15 mouse cellular contexts compared by ENCODE assay signal in the genomic region with DNA sequence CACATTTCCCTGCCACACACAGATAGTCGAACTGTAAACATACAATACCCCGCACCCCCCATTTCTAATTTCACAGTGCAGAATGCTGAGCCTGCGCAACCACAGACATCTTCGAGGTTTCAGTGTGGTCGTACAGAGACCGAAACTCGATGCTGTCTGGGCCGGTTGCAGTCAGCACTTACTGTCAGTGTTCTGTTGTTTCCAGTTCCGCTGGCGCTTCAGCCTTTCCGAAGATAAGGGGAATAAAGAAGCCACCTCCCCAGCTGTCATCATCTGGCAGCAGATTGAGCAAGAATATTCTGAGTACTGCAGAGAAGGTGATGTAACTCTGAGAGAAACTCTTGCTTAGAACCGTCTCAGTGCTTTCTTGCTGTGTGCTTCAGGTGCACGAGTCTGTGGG. TPM values are rescaled to one million over a fixed set of nuclear protein-coding genes. Genes with fewer than 3 reads are reported as not detected.
DNase-seq lines count a peak whose midpoint lies in the region; ATAC-seq lines count a peak whose summit lies in the region.
"Had no signal": no experiment of that assay in that cellular context is flagged by ENCODE, and none has a peak within 500 bp of the region (broad histone marks: within the 10 kb centered on the region; RNA-seq: fewer than 3 reads in every experiment).

No protein-coding gene starts in this region.

- no peak for ATAC-seq in embryonic facial prominence, embryonic 14.5 days (ENCODE audit: low read depth)
- ATAC-seq in kidney, embryonic 15.5 days (replicated peaks; ENCODE audit: low FRiP score), result no peak
- ATAC-seq in erythroid progenitor cell, adult 5-6 weeks (replicated peaks; ENCODE audit: low FRiP score, poor library complexity, severe bottlenecking), result no peak
- ATAC-seq: forebrain, postnatal 0 days had no signal

- no peak overlapping the region for H3K4me2 ChIP-seq in embryonic facial prominence, embryonic 14.5 days (ENCODE audit: low read depth, low read length)
- no peak overlapping the region for H3K4me2 ChIP-seq in kidney, embryonic 15.5 days
- H3K4me2 ChIP-seq: hindbrain, embryonic 13.5 days; neural tube, embryonic 13.5 days had no signal

- no peak overlapping the region for H3K27ac ChIP-seq in embryonic facial prominence, embryonic 14.5 days (replicated peaks; ENCODE audit: low read depth, low read length)
- no peak overlapping the region for H3K27ac ChIP-seq in embryonic facial prominence, embryonic 10.5 days (replicated peaks)
- H3K27ac ChIP-seq in kidney, embryonic 15.5 days, result no peak overlapping the region
- H3K27ac ChIP-seq: hindbrain, embryonic 13.5 days; neural tube, embryonic 13.5 days had no signal

- 58% methylated on average over 13 of the region's 13 CpGs for WGBS in embryonic facial prominence, embryonic 14.5 days
- 71% methylated on average over 13 of the region's 13 CpGs for WGBS in embryonic facial prominence, embryonic 10.5 days
- 65% methylated on average over 13 of the region's 13 CpGs for WGBS in kidney, embryonic 15.5 days

- peaks cover 13% of the 10 kb centered on the region for H3K4me1 ChIP-seq in embryonic facial prominence, embryonic 14.5 days (ENCODE audit: control insufficient read depth, insufficient read depth, low read length)
- peaks cover 38% of the 10 kb centered on the region for H3K4me1 ChIP-seq in embryonic facial prominence, embryonic 10.5 days
- peaks cover 36% of the 10 kb centered on the region for H3K4me1 ChIP-seq in kidney, embryonic 15.5 days

- H3K4me3 ChIP-seq in embryonic facial prominence, embryonic 14.5 days (ENCODE audit: low read depth, low read length), result no peak overlapping the region
- H3K4me3 ChIP-seq in embryonic facial prominence, embryonic 10.5 days, result no peak overlapping the region
- no peak overlapping the region for H3K4me3 ChIP-seq in kidney, embryonic 15.5 days (replicated peaks)
- H3K4me3 ChIP-seq: hindbrain, embryonic 13.5 days; neural tube, embryonic 13.5 days had no signal

- H3K9ac ChIP-seq in embryonic facial prominence, embryonic 14.5 days (ENCODE audit: low read depth, low read length), result no peak overlapping the region
- H3K9ac ChIP-seq in kidney, embryonic 15.5 days, result no peak overlapping the region
- H3K9ac ChIP-seq: forebrain, postnatal 0 days; hindbrain, embryonic 13.5 days; neural tube, embryonic 13.5 days had no signal

- H3K9me3 ChIP-seq in embryonic facial prominence, embryonic 14.5 days (ENCODE audit: control insufficient read depth, low read length), result no peaks in the 10 kb centered on the region
- H3K9me3 ChIP-seq in embryonic facial prominence, embryonic 10.5 days, result no peaks in the 10 kb centered on the region
- no peaks in the 10 kb centered on the region for H3K9me3 ChIP-seq in kidney, embryonic 15.5 days (replicated peaks)
- H3K9me3 ChIP-seq: hindbrain, embryonic 13.5 days; neural tube, embryonic 13.5 days had no signal

- peak; percentile 44 for DNase-seq in embryonic facial prominence, embryonic 14.5 days (ENCODE audit: low spot score)
- no peak for DNase-seq in embryonic facial prominence, embryonic 10.5 days (ENCODE audit: low spot score)
- DNase-seq in NIH3T3 (ENCODE audit: low read depth) (peak; percentile 62), liver (peak; percentile 33)
- peak; percentile 45 for DNase-seq in lung, postnatal 25 days (ENCODE audit: low spot score)
- DNase-seq in embryo, embryonic 10 days (ENCODE audit: low spot score), result no peak
- DNase-seq: adrenal gland, postnatal 25 days; embryo, embryonic 11 days; forebrain, postnatal 0 days had no signal

- peaks cover 20% of the 10 kb centered on the region for H3K27me3 ChIP-seq in embryonic facial prominence, embryonic 14.5 days (replicated peaks; ENCODE audit: control insufficient read depth, insufficient read depth, low read length)
- peaks cover 48% of the 10 kb centered on the region for H3K27me3 ChIP-seq in embryonic facial prominence, embryonic 10.5 days (replicated peaks; ENCODE audit: low read depth, poor library complexity, severe bottlenecking)
- peaks cover 15% of the 10 kb centered on the region for H3K27me3 ChIP-seq in kidney, embryonic 15.5 days

- peaks cover 8% of the 10 kb centered on the region; the same call in 1 of the 2 replicates for H3K36me3 ChIP-seq in embryonic facial prominence, embryonic 14.5 days (ENCODE audit: control insufficient read depth, insufficient read depth, low read length)
- H3K36me3 ChIP-seq in embryonic facial prominence, embryonic 10.5 days (replicated peaks), result peaks cover 11% of the 10 kb centered on the region
- peaks cover 16% of the 10 kb centered on the region for H3K36me3 ChIP-seq in kidney, embryonic 15.5 days

RNA-seq across cellular contexts. Expression of a gene that starts 2.1 kb away (rescaled TPM):
- polyA plus RNA-seq in embryonic facial prominence, embryonic 14.5 days (2014; fragmentation: Nextera tagmentation; extraction: Ambion mirVana), result 5.8 and 7.3 TPM in 2 replicates
- 3.4 and 4.7 TPM in 2 replicates for polyA plus RNA-seq in embryonic facial prominence, embryonic 10.5 days (2016; fragmentation: Nextera tagmentation; extraction: Ambion mirVana)
- 4.1 and 5.5 TPM in 2 replicates for polyA plus RNA-seq in kidney, embryonic 15.5 days (2015; fragmentation: Nextera tagmentation; extraction: Ambion mirVana)
- 1.1 and 1.7 TPM in 2 replicates for total RNA-seq in erythroid progenitor cell, adult 5-6 weeks (2015; ENCODE audit: low replicate concordance)
- total RNA-seq in erythroid progenitor cell, adult 5-6 weeks (2017; ENCODE audit: low replicate concordance), result 0.76 and 1.4 TPM in 2 replicates

RNA-seq across cellular contexts. Expression of a gene that starts 2.2 kb away (rescaled TPM):
- 5.2 and 6.9 TPM in 2 replicates for polyA plus RNA-seq in embryonic facial prominence, embryonic 14.5 days (2014; fragmentation: Nextera tagmentation; extraction: Ambion mirVana)
- 1.8 and 1.9 TPM in 2 replicates for polyA plus RNA-seq in embryonic facial prominence, embryonic 10.5 days (2016; fragmentation: Nextera tagmentation; extraction: Ambion mirVana)
- polyA plus RNA-seq in kidney, embryonic 15.5 days (2015; fragmentation: Nextera tagmentation; extraction: Ambion mirVana), result 2.4 and 2.9 TPM in 2 replicates
- 1.8 and 2.1 TPM in 2 replicates for total RNA-seq in erythroid progenitor cell, adult 5-6 weeks (2015; ENCODE audit: low replicate concordance)
- 0.45 and 0.90 TPM in 2 replicates for total RNA-seq in erythroid progenitor cell, adult 5-6 weeks (2017; ENCODE audit: low replicate concordance)

RNA-seq across cellular contexts. Expression of a gene that starts 8.9 kb away (rescaled TPM):
- 0.18 TPM in 2 replicates for polyA plus RNA-seq in embryonic facial prominence, embryonic 14.5 days (2014; fragmentation: Nextera tagmentation; extraction: Ambion mirVana)
- 0.05 TPM in 1 of 2 replicates, not detected in the other for polyA plus RNA-seq in embryonic facial prominence, embryonic 10.5 days (2016; fragmentation: Nextera tagmentation; extraction: Ambion mirVana)
- 0.04 and 0.17 TPM in 2 replicates for polyA plus RNA-seq in kidney, embryonic 15.5 days (2015; fragmentation: Nextera tagmentation; extraction: Ambion mirVana)
- 6.3 TPM in 1 of 2 replicates, not detected in the other for total RNA-seq in erythroid progenitor cell, adult 5-6 weeks (2015; ENCODE audit: low replicate concordance)
- total RNA-seq in erythroid progenitor cell, adult 5-6 weeks (2017; ENCODE audit: low replicate concordance), result 2.9 TPM in 1 of 2 replicates, not detected in the other
- polyA plus RNA-seq: large intestine, adult 2 months; macrophage had no signal

RNA-seq across cellular contexts. Expression of a gene that starts 13.9 kb away (rescaled TPM):
- 2.5 and 3.9 TPM in 2 replicates for polyA plus RNA-seq in embryonic facial prominence, embryonic 14.5 days (2014; fragmentation: Nextera tagmentation; extraction: Ambion mirVana)
- polyA plus RNA-seq in embryonic facial prominence, embryonic 10.5 days (2016; fragmentation: Nextera tagmentation; extraction: Ambion mirVana), result 0.19 TPM in 1 of 2 replicates, not detected in the other
- 0.70 and 1.2 TPM in 2 replicates for polyA plus RNA-seq in kidney, embryonic 15.5 days (2015; fragmentation: Nextera tagmentation; extraction: Ambion mirVana)
- not detected in 2 replicates for total RNA-seq in erythroid progenitor cell, adult 5-6 weeks (2015; ENCODE audit: low replicate concordance)
- total RNA-seq in erythroid progenitor cell, adult 5-6 weeks (2017; ENCODE audit: low replicate concordance), result not detected in 2 replicates
- total RNA-seq: adrenal gland, postnatal 25 days had no signal
- polyA plus RNA-seq: macrophage; neural tube, embryonic 13.5 days had no signal

Comparison
In these comparisons a context has a peak if more than half of its experiments do, and no peak if none do; other contexts are left out.
1. DNase-seq: peak in embryonic facial prominence, embryonic 14.5 days (single experiment), NIH3T3 (single experiment), liver (single experiment) and lung, postnatal 25 days (single experiment); none in embryonic facial prominence, embryonic 10.5 days (single experiment) and embryo, embryonic 10 days (single experiment).